Mouse (Mus musculus): ENCODE measurements around the gene Zfp72.

Zfp72 gene

DNA sequence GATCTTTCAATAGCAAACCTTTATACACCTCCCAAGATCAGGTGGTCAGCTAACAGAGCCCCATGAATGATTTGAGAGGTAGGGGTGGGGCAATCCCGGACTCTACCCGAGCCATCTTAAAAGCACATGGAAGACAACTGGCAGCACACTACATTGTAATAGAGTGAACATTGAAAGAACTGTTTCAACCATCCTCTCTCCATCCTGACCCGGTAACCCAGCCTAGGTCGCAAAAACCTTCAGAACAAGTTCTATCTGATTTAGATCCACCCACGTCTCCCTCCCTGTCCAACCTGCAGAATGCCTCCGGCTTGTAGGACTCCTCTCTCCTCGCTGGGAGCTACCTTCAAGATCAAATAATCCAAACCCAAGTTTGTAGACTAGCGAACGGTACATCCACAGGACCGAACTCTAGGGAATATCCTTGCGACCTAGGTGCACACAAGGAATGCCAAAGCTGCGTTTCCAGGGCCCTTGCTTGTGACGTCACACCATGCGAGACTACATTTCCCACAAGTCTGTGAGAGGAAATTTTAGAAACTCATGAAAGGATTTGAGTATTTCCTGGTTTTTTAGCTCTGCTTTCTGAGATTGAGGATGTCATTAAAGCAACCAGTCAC lies at the start of gene Zfp72:
Gene Zfp72, minus strand, starts transcription at position 466 of the 620 bp plus-strand sequence.
- peak; percentile 57 for DNase-seq (ENCODE audit: low read depth, low spot score)

GRCm38 (mm10) chr13:74439895-74440294 lies 49.3 kb upstream of the Zfp72 start:
- DNase-seq (ENCODE audit: low read depth, low spot score): no peak

DNA sequence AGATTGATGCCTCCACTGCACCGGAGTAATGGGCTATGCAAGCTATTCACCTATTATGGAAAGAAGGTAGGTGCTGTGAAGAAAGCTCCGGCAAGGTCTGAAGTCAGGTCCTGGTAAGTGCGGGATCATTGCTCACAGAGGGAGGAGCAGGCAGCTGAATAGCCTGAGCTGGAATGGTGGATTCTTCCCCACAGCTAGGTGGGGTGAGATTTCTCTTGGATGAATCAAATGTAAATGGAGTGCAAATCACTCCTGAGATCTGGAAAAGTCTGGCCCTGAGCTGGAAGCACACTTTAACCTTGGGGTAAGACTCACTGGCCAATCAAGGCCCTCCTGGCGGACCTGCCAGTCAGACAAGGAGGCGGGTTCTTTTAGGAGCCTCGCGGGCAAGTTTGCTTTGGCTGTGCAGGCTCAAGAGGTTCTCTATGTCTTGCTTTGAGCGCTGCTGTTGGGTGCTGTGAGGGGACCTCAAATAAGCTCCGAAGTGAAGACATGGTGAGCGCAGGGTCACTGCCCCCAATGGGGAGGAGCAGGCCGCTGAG lies 8.7 kb upstream of the Zfp72 start, which contains the start of gene Ftl1-ps1:
Gene Ftl1-ps1, plus strand, starts transcription at position 397 of the 542 bp plus-strand sequence.
- no peak for DNase-seq (ENCODE audit: low read depth, low spot score)

DNA sequence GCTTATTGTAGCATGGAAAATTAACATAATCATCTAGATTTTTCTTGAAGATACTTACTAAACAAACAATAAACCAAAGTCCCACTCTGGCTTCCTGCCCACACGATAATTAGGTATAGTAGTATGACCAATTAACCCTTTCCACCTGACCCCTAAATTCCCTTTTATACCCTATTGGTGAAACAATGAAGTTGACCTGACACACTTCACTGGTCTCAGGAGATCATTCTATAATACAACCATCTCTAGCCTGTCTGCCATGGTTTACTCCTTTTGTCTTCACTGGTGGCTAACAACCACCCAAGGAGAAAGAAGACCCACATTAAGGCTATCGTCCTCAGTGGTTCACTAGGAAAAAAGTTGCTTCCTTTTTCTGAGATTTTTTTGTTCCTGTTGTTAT lies 520 bp upstream of the Zfp72 start:
- no peak for DNase-seq (ENCODE audit: low read depth, low spot score)

DNA sequence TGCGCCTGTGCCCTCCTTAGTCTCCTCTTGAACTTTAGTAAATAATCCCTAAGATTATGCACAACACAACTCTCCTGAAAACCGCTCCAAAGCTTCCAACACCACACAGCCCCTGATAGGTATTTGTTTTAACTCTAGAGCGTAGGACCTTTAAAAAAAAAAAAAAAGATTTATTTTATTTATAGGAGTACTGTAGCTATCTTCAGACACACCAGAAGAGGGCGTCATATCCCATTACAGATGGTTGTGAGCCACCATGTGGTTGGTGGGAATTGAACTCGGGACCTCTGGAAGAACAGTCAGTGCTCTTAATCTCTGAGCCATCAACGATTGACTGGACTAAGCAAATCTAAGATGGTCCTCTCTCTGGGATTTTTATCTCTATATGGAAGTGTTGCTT lies 906 bp downstream of the Zfp72 start:
- no peak for DNase-seq (ENCODE audit: low read depth, low spot score)

DNA sequence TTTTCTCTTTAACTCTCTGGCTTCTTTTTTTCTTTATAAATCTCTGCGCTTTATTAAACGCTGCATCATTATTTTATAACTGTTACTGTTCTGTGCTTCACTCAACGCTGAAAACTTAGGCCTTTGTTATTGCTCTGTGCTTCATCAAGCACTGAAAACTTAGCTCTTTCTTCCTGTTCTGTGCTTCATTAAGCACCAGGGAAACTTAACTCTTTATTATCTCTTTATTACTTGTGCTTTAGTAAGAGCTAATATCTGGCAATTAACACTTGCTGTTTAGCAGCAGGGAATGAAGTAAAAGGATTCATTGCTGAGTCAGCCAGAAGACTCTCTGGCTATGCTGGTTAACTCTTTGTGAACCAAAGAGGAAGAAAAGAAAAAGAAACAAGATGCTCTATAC lies 8.3 kb downstream of the Zfp72 start:
- DNase-seq (ENCODE audit: low read depth, low spot score): no peak

DNA sequence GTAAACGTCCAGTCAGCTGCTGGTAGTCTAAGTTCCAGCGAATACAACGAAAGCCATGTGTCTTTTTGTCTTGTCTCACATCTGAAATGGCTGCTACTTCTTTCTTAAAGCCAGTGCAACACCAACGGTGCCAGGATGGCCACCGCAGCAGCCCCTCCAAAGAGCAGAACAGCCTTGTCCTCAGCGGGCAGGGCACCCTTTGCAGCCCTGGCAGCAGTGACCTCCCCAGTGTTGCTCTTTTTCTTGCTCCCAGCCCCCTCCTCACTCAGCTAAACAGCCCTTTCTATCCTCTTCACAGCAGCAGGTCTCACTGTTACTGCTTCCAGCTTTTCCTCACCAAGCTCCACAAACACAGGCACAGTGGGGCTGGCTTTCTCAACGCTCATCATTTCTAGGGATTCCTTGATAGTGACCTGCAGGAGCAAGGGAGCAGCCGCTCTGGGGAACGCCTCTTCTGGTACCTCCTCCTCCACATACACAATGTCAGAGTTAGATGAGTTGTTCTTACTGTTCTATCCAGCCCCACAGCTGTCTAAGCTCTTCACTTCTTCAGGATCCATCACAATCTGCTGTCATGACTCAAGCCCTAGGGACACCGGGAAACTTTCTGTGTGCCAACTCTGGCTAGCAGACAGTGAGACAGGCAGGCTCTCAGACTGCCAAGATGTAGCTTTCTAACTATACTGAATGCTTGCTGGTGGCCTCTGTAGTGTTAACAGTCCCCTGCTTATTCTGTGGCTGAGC lies 8.9 kb downstream of the Zfp72 start:
- DNase-seq (ENCODE audit: low read depth, low spot score): no peak

GRCm38 (mm10) chr13:74363859-74364235 lies 26.8 kb downstream of the Zfp72 start, which contains the start of gene Lrrc14b:
Gene Lrrc14b (minus strand): TSS chr13:74364005.
- DNase-seq (ENCODE audit: low read depth, low spot score): no peak

DNA sequence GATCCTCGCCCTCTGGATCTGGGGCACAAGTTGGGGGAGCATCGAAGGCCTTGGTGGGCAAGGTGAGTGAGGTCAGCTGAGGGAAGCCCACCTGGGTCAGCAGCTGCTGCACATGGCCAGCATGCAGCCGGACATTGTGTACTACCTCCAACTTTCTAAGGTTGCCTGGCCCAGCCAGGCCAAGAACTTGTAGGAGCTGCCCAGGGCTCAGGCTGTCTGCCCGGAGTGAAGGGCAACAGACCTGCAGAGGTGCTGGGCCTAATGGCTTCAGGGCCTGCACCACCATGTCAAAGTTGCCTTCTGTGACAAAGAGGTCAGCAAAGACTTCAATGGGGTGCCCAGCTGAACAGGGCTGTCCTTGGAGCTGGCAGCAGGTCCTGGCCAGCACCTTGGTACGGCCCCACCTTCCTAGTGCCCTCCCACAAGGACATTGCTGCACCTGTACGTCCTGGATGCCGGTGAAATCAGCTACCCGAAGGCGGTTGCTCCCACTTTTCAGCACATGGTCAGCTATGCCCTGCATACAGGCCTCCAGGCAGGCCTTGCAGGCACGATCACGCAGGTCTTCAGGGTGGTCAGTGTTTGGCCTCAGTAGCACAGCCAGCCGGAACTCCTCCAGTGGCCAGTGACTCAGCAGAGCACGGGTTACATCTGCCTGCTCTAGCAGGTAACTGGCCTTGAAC lies 27.3 kb downstream of the Zfp72 start:
- no peak for DNase-seq (ENCODE audit: low read depth, low spot score)

- no peak for DNase-seq (ENCODE audit: low read depth, low spot score)
These were observed 28.4 kb downstream of the Zfp72 start for GRCm38 (mm10) chr13:74362218-74362617.

DNA sequence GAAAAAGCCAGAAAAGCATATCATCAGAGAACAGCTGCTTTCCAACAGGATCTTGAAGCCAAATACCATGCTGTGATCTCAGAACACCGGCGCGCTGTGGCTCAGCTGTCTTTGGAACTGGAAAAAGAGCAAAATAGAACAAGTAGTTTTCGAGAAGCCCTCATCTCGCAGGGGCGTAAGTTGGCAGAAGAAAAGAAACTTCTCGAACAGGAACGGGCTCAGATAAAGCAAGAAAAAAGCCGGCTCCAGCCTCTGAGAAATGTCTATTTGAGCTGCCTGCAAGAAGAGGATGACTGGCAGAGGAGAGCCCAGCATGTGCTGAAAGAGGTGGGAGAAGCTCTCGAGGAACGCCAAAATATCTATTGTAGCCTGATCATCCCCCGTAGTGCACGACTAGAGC lies 34.1 kb downstream of the Zfp72 start:
- DNase-seq (ENCODE audit: low read depth, low spot score): no peak

GRCm38 (mm10) chr13:74350435-74350906 lies 40.2 kb downstream of the Zfp72 start:
- no peak for DNase-seq (ENCODE audit: low read depth, low spot score)

- DNase-seq (ENCODE audit: low read depth, low spot score): peak; percentile 97
These were observed 40.8 kb downstream of the Zfp72 start, which contains the start of the genes Sdha and Ccdc127 for GRCm38 (mm10) chr13:74349566-74350434. Gene Sdha (minus strand): TSS chr13:74350280. Gene Ccdc127 (plus strand): TSS chr13:74350309.

GRCm38 (mm10) chr13:74341036-74341435 lies 49.6 kb downstream of the Zfp72 start:
- DNase-seq (ENCODE audit: low read depth, low spot score): peak; percentile 19

DNA sequence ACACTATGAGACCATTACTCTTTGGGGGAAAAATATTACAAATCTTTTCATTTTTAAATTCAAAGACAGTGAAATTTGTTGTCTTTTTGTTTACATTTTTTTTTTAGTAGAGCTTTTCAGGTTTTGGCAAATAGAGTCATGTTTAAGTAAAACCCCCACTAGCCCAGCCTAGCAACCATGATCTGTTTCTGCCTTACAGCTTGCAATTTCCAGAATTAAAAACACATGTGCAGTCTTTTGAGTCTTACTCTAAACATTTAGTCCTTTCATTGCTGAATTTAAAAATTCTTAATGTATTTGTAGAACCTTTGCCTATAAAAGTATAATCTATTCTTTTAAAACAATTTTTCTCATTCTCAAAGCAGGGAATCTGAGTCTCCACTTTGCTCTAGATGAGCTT lies 61.3 kb downstream of the Zfp72 start:
- DNase-seq (ENCODE audit: low read depth, low spot score): no peak

All from embryo, embryonic 11.5 days (tissue).